Mouse (Mus musculus): ENCODE results near the gene Ddr1.
A peak's percentile ranks its signal among the peaks of the same experiment; 100 is the strongest.

Ddr1 gene

GRCm38 (mm10) chr17:35635699-35636111 lies 68.7 kb downstream of the Ddr1 start:
- DNase-seq (ENCODE audit: low read depth, low spot score): peak; percentile 81

- peak; percentile 31 for DNase-seq (ENCODE audit: low read depth, low spot score)
These were observed 69.2 kb downstream of the Ddr1 start for GRCm38 (mm10) chr17:35635202-35635601.

- DNase-seq (ENCODE audit: low read depth, low spot score): no peak
These were observed 70.4 kb downstream of the Ddr1 start for GRCm38 (mm10) chr17:35633992-35634391.
